Mouse (Mus musculus) hindbrain, postnatal 0 days (tissue): ENCODE data around the gene Dhrs3. TPM values are rescaled to one million over a fixed set of nuclear protein-coding genes. Genes with fewer than 3 reads are reported as not detected.

Experiments used
- ATAC-seq: fragments of 200-750 bp; cut with Nextera tagmentation; 2 replicates; pipeline ENCODE4 v1.8.0; 2017; ENCODE audit warnings: mild to moderate bottlenecking, moderate TSS enrichment, moderate library complexity
- DNase-seq: peaks from one replicate; pipeline ENCODE4 v3.0.0-alpha.2; 2015; ENCODE audit warnings: low spot score
- H3K27ac ChIP-seq: fragments of 300-500 bp; sonication (generic); 2 replicates; pipeline ENCODE4 v1.5.1; 2014; ENCODE audit warnings: mild to moderate bottlenecking
- H3K27me3 ChIP-seq: fragments of 300-500 bp; sonication (generic); 2 replicates; pipeline ENCODE4 v1.6.1; 2014; ENCODE audit warnings: low read length, mixed read lengths; ENCODE audit not compliant: insufficient read depth
- H3K36me3 ChIP-seq: fragments of 300-500 bp; sonication (generic); 2 replicates; pipeline ENCODE4 v1.6.1; 2014; ENCODE audit warnings: low read length, mixed read lengths; ENCODE audit not compliant: insufficient read depth
- H3K4me1 ChIP-seq: fragments of 300-500 bp; sonication (generic); 2 replicates; pipeline ENCODE4 v1.6.1; 2014; ENCODE audit warnings: antibody characterized with exemption, low read length, mixed read lengths; ENCODE audit not compliant: insufficient read depth
- H3K4me2 ChIP-seq: fragments of 300-500 bp; sonication (generic); 2 replicates; pipeline ENCODE4 v1.6.1; 2014; ENCODE audit warnings: low read depth, mild to moderate bottlenecking, low read length, moderate library complexity, mixed read lengths
- H3K4me3 ChIP-seq: fragments of 300-500 bp; sonication (generic); 2 replicates; pipeline ENCODE4 v1.5.1; 2014; ENCODE audit warnings: low read length
- H3K9ac ChIP-seq: fragments of 300-500 bp; sonication (generic); replicated peaks from 2 replicates; pipeline ENCODE4 v1.6.1; 2014; ENCODE audit warnings: mild to moderate bottlenecking, low read length, moderate library complexity, mixed read lengths
- H3K9me3 ChIP-seq: fragments of 300-500 bp; sonication (generic); 2 replicates; pipeline ENCODE4 v1.6.1; 2016; ENCODE audit warnings: low read length, mixed read lengths
- CTCF ChIP-seq: IDR thresholded peaks from 2 replicates; pipeline ENCODE4 v1.5.1; 2016; ENCODE audit warnings: antibody characterized with exemption, control low read depth, low read depth
- WGBS: fragments of 180-500 bp; shearing (Covaris S2); extraction: QIAGEN DNeasy Blood & Tissue Kit; methylation state at CpG from one replicate; pipeline ENCODE4 v1.1.7; 2014; 5-methylcytosine and 5-hydroxymethylcytosine counted together
- polyA plus RNA-seq: library from polyadenylated mRNA; unstranded; fragments of >200 nt; fragmentation: Nextera tagmentation; extraction: Ambion mirVana; gene quantifications from 2 replicates; pipeline ENCODE4 v1.2.1, GENCODE M21; 2015
- total RNA-seq: library from RNA; depleted of rRNA; stranded (reverse); fragments of >200 nt; gene quantifications from 2 replicates; pipeline ENCODE4 v1.2.3, GENCODE M21; 2014; rRNA removed

Dhrs3 gene
- total and polyA plus RNA-seq, 2 experiments from 2014 or later: 40.1 to 51.8 TPM

DNA sequence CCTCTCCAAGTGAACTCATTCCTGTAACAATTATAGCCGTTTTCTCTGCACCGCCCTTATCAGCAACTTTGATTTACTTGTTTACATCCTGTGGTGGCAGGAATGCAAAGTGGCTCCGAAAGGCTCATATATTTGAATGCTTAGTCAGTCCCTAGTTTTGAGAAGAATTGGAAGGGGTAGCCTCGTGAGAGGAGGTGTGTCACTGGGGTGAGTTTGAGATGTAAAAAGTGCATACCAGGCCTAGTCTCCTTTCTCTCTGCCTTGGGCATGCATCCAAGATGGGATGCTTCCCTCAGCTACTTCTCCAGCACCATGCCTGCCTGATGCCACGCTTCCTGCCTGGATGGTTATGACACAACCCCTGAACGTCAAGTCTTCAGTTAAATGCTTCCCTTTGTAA, 76.4 kb downstream of the Dhrs3 start:
- no peaks in the 10 kb centered on the region for H3K27me3 ChIP-seq
- H3K9ac ChIP-seq: no peak overlapping the region
- DNase-seq (no peak), ATAC-seq (0 out of 2 replicates have a peak, but pooled peaks have one; percentile 21)
- no peak overlapping the region for H3K4me3 ChIP-seq
- H3K4me1 ChIP-seq: no peaks in the 10 kb centered on the region; the same call in 1 of the 2 replicates
- H3K36me3 ChIP-seq: no peaks in the 10 kb centered on the region
- H3K9me3 ChIP-seq: no peaks in the 10 kb centered on the region
- no peak overlapping the region for H3K4me2 ChIP-seq
- WGBS: 65% methylated on average over 6 of the region's 6 CpGs
- TF ChIP-seq CTCF: no peak
- H3K27ac ChIP-seq: no peak overlapping the region

DNA sequence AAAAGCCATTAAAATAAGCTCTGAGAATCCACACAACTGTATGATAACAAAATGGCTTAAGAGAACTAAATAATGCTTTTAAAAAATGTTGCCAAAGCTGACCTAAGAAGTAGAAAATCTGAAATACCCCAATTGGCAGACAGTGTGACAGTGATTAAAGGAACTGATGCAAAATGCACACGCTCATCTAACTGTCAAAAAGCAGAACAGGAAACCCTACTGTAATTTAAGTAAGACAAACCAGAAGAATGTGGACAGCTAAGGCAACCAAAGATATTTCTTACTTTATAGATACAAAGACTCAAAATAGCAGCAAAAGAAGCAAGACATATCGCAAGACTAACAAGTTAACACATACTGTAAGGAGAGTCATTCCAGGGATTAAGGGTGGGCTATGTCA, 78.4 kb downstream of the Dhrs3 start:
- WGBS: 97% methylated on average over 2 of the region's 2 CpGs
- DNase-seq: no peak

DNA sequence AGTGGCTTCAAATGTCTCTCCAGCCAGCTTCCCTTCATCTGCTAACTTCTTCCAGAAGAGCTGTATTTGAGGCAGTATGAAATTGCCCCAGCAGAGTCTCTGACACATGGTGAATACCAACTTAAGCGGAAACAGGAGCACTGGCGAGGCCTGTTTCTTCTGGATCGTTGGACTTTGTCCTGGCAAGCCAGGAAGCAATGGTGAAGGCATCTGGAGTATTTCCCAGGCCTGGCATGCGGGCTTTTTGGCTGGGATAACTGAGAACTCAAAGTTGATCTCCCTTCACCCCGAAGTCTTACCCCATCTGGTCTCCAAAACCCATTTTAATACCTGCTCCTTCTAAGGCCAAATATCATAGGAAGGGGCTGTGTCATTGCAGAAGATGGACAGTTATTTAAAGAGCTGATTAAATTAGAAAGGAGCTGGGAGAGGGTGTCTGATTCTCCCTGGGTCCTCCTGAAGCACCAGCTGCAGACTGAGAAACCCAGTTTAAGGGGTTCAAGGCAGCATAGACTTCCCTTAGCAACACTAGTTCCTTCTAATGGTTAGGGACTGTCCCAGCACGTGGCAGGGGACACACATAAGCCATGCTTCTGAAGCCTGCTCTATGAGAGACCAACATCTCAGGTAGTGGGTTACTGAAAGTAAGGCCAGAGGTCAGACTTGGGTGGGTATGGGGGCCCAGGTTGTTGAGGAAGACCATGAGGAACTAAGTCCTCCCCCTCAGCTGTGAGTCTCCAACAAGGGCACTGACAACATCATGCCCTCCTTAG, 80.5 kb downstream of the Dhrs3 start:
- ATAC-seq (peak; percentile 76), DNase-seq (peak; percentile 75)
- 50% methylated on average over 6 of the region's 6 CpGs for WGBS
- no peak overlapping the region for H3K9ac ChIP-seq
- no peaks in the 10 kb centered on the region for H3K9me3 ChIP-seq
- no peak overlapping the region for H3K27ac ChIP-seq
- no peak overlapping the region for H3K4me2 ChIP-seq
- no peaks in the 10 kb centered on the region for H3K27me3 ChIP-seq
- peaks cover 6% of the 10 kb centered on the region; the same call in 1 of the 2 replicates for H3K36me3 ChIP-seq
- no peak overlapping the region for H3K4me3 ChIP-seq
- H3K4me1 ChIP-seq: no peaks in the 10 kb centered on the region
- TF ChIP-seq CTCF: no peak

More for the DNA sequence above, 78.4 kb downstream of the Dhrs3 start:
- no peak overlapping the region for H3K4me3 ChIP-seq
- H3K9me3 ChIP-seq: no peaks in the 10 kb centered on the region
- H3K4me1 ChIP-seq: no peaks in the 10 kb centered on the region
- peaks cover 2% of the 10 kb centered on the region; the same call in 1 of the 2 replicates for H3K36me3 ChIP-seq
- no peak for TF ChIP-seq CTCF
- ATAC-seq: no peak
- H3K27ac ChIP-seq: no peak overlapping the region
- no peak overlapping the region for H3K9ac ChIP-seq
- no peak overlapping the region for H3K4me2 ChIP-seq
- no peaks in the 10 kb centered on the region for H3K27me3 ChIP-seq

GRCm38 (mm10) chr4:144974458-144974857, 81.8 kb downstream of the Dhrs3 start:
- no peak overlapping the region for H3K4me2 ChIP-seq
- TF ChIP-seq CTCF: no peak
- no peak for DNase-seq
- H3K27ac ChIP-seq: no peak overlapping the region
- peaks cover 6% of the 10 kb centered on the region; the same call in 1 of the 2 replicates for H3K36me3 ChIP-seq
- ATAC-seq: no peak
- WGBS: 71% methylated on average over 3 of the region's 3 CpGs
- no peaks in the 10 kb centered on the region for H3K4me1 ChIP-seq
- no peak overlapping the region for H3K9ac ChIP-seq
- no peak overlapping the region for H3K4me3 ChIP-seq
- H3K27me3 ChIP-seq: no peaks in the 10 kb centered on the region
- no peaks in the 10 kb centered on the region for H3K9me3 ChIP-seq

DNA sequence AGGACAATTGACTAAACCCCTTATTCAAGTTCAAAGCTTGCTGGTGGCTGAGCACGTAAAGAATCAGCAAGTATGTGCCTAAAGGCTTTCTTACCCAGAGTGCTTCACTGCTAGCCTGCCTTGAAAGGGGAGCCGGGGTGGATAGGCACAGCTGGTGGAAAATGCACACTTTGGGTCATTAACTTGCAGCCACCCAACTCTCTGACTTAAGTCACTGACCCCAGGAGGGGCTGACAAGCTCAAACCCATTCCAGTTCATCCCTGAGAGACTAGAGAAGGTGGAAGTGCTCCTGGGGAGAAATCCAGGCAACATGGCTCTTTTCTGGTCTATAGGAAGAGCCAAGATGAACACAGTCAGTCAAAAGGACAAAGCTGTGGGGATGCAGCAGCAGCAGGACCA, 82.9 kb downstream of the Dhrs3 start:
- Histone ChIP-seq H3K4me2 (no peak overlapping the region), H3K4me3 (no peak overlapping the region), H3K9me3 (no peaks in the 10 kb centered on the region), H3K27me3 (no peaks in the 10 kb centered on the region), H3K27ac (no peak overlapping the region), H3K36me3 (peaks cover 6% of the 10 kb centered on the region; the same call in 1 of the 2 replicates), H3K9ac (no peak overlapping the region), H3K4me1 (no peaks in the 10 kb centered on the region)
- TF ChIP-seq CTCF: no peak
- DNase-seq: no peak
- no peak for ATAC-seq
- WGBS: 64% methylated on average over 2 of the region's 2 CpGs

GRCm38 (mm10) chr4:144977057-144977456, 84.4 kb downstream of the Dhrs3 start:
- no peaks in the 10 kb centered on the region for H3K9me3 ChIP-seq
- no peak overlapping the region for H3K9ac ChIP-seq
- no peak overlapping the region for H3K27ac ChIP-seq
- 61% methylated on average over 1 of the region's 1 CpGs for WGBS
- no peaks in the 10 kb centered on the region; the same call in 1 of the 2 replicates for H3K4me1 ChIP-seq
- H3K4me2 ChIP-seq: no peak overlapping the region
- H3K36me3 ChIP-seq: peaks cover 6% of the 10 kb centered on the region; the same call in 1 of the 2 replicates
- H3K4me3 ChIP-seq: no peak overlapping the region
- no peak for TF ChIP-seq CTCF
- no peaks in the 10 kb centered on the region for H3K27me3 ChIP-seq
- ATAC-seq (no peak), DNase-seq (no peak)

Other genes starting within 250 kb of the Dhrs3 start
- gene Gm436, start 206.5 kb upstream of the Dhrs3 start, total RNA-seq: not detected in 2 replicates
- not detected in 2 replicates for gene Gm436, start 206.5 kb upstream of the Dhrs3 start, polyA plus RNA-seq
- gene Gm13178, start 171.4 kb upstream of the Dhrs3 start, total RNA-seq: not detected in 2 replicates
- gene Gm13178, start 171.4 kb upstream of the Dhrs3 start, polyA plus RNA-seq: not detected in 2 replicates
- not detected in 2 replicates for gene Gm438, start 106.2 kb upstream of the Dhrs3 start, total RNA-seq
- not detected in 2 replicates for gene Gm438, start 106.2 kb upstream of the Dhrs3 start, polyA plus RNA-seq